10 mouse cellular contexts compared by ENCODE assay signal in the genomic region with DNA sequence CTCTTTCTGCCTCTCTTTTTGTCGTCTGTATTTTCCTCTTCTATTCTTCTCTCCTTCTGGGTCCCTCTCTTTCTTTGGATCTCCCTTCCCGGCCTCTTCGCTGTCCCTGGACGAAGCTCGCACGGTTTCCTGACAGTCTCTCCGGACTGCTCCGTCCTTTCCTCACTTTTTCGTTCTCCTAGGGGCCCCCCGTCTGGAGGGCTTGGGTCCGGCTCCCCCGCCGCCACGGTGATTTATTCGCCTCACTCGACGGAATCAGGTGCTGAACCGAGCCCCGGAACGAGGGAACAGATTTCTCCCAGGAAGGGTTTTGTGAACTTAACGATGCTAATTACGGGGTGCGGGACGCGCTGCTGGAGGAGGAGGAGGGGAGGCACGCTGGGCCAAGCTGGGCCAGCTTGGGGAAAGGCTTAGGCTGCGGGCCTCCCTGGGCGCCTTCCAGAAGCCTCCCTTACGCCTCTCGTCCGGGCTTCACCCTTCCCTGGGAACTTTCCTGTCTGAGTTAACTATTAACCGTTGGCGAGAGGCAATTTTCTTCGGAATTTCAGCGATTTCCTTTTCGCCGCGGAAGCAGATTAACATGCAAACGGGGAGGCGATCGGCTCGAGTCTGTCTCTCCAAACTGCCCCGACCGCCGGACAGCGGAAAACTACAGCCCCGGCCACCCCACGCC. TPM values are rescaled to one million over a fixed set of nuclear protein-coding genes. Genes with fewer than 3 reads are reported as not detected.
A peak's percentile ranks its signal among the peaks of the same experiment; 100 is the strongest.
DNase-seq lines count a peak whose midpoint lies in the region; ATAC-seq and TF ChIP-seq lines count a peak whose summit lies in the region.
"Had no signal": no experiment of that assay in that cellular context is flagged by ENCODE, and none has a peak within 500 bp of the region (broad histone marks: within the 10 kb centered on the region; RNA-seq: fewer than 3 reads in every experiment).

No protein-coding gene starts in this region.

- no peak overlapping the region for H3K9ac ChIP-seq in ES-E14 (ENCODE audit: insufficient read depth, low read depth, low read length, poor library complexity, severe bottlenecking)
- no peak overlapping the region for H3K9ac ChIP-seq in intestine, postnatal 0 days (ENCODE audit: low read depth, low read length)
- H3K9ac ChIP-seq in liver, embryonic 15.5 days, result no peak overlapping the region

- no peak for TF ChIP-seq CTCF in intestine, postnatal 0 days (IDR thresholded peaks at IDR 0.05; ENCODE audit: low read depth)

- no peaks in the 10 kb centered on the region for H3K9me3 ChIP-seq in ES-E14 (ENCODE audit: control insufficient read depth, insufficient read depth, low read depth, low read length)
- H3K9me3 ChIP-seq in intestine, postnatal 0 days (ENCODE audit: control insufficient read depth), result no peaks in the 10 kb centered on the region
- no peaks in the 10 kb centered on the region for H3K9me3 ChIP-seq in liver, embryonic 15.5 days (replicated peaks)

- ATAC-seq in intestine, postnatal 0 days, result no peak
- no peak for ATAC-seq in liver, embryonic 15.5 days (ENCODE audit: insufficient read depth)
- ATAC-seq in activated CD4-positive, CD25-positive, alpha-beta regulatory T cell, adult 4 months, result no peak

- peak overlapping the region; percentile 4 to 28; a peak in 2 of 4 replicates for H3K4me3 ChIP-seq in ES-E14 (ENCODE audit: insufficient read depth in 1 of 2, low read depth in 1 of 2, low read length in 2 of 2, poor library complexity in 1 of 2, severe bottlenecking in 1 of 2)
- peak overlapping the region; percentile 46 for H3K4me3 ChIP-seq in brown adipose tissue, adult 24 weeks (ENCODE audit: insufficient read depth, low read depth, low read length)
- H3K4me3 ChIP-seq in intestine, postnatal 0 days (ENCODE audit: low read depth, low read length), result peak overlapping the region; percentile 32
- peak overlapping the region; percentile 25 for H3K4me3 ChIP-seq in liver, embryonic 15.5 days (replicated peaks)

- peak overlapping the region; percentile 60 for H3K4me2 ChIP-seq in intestine, postnatal 0 days (replicated peaks; ENCODE audit: low read depth)
- peak overlapping the region; percentile 43 for H3K4me2 ChIP-seq in liver, embryonic 15.5 days

- in situ Hi-C loops in ES-E14 (cut with MboI; ENCODE audit: low sequenced_read_pairs in 2 of 2, unreplicated experiment in 2 of 2), result loop anchor here (5.0 to 25.0 kb wide), 4 partner anchors 154 to 496 kb away; partner anchors contain the start of genes Lbx1 (in 2 of the 2) and Tlx1 (in 1 of the 2)

- peaks cover 0 to 7% of the 10 kb centered on the region in 2 experiments; a peak in 1 of 4 replicates for H3K4me1 ChIP-seq in ES-E14 (ENCODE audit: control insufficient read depth in 2 of 2, insufficient read depth in 2 of 2, low read length in 2 of 2, poor library complexity in 1 of 2)
- H3K4me1 ChIP-seq in brown adipose tissue, adult 24 weeks (ENCODE audit: control insufficient read depth, insufficient read depth, insufficient read length, low read length), result no peaks in the 10 kb centered on the region
- no peaks in the 10 kb centered on the region for H3K4me1 ChIP-seq in intestine, postnatal 0 days (replicated peaks; ENCODE audit: control insufficient read depth, insufficient read depth, low read length)
- H3K4me1 ChIP-seq in liver, embryonic 15.5 days (replicated peaks), result no peaks in the 10 kb centered on the region

- under 1% methylated on average over 48 of the region's 48 CpGs for WGBS in intestine, postnatal 0 days
- 2% methylated on average over 48 of the region's 48 CpGs for WGBS in liver, embryonic 15.5 days (ENCODE audit: insufficient replicate concordance)

- H3K27me3 ChIP-seq in intestine, postnatal 0 days (replicated peaks; ENCODE audit: control insufficient read depth, insufficient read depth, low read length), result peaks cover 97% of the 10 kb centered on the region
- H3K27me3 ChIP-seq in liver, embryonic 15.5 days, result peaks cover 100% of the 10 kb centered on the region

- no peak overlapping the region for H3K27ac ChIP-seq in ES-E14 (ENCODE audit: insufficient read depth, low read depth, low read length, poor library complexity, severe bottlenecking)
- peak overlapping the region; percentile 59 for H3K27ac ChIP-seq in brown adipose tissue, adult 24 weeks (replicated peaks; ENCODE audit: low read depth, low read length)
- H3K27ac ChIP-seq in intestine, postnatal 0 days (ENCODE audit: low read depth, low read length), result no peak overlapping the region
- no peak overlapping the region for H3K27ac ChIP-seq in liver, embryonic 15.5 days (replicated peaks)

- DNase-seq in ES-E14 (ENCODE audit: low read depth, low spot score), result no peak
- no peak for DNase-seq in spleen, adult 12 weeks (ENCODE audit: low spot score)
- DNase-seq in urinary bladder, postnatal 25 days (ENCODE audit: low spot score), result no peak
- DNase-seq: adrenal gland, postnatal 36 days; right cerebral cortex, postnatal 25 days had no signal

- no peaks in the 10 kb centered on the region for H3K36me3 ChIP-seq in ES-E14 (ENCODE audit: control insufficient read depth, insufficient read depth, low read length, poor library complexity, severe bottlenecking)
- no peaks in the 10 kb centered on the region for H3K36me3 ChIP-seq in intestine, postnatal 0 days (ENCODE audit: control insufficient read depth, insufficient read depth)
- no peaks in the 10 kb centered on the region for H3K36me3 ChIP-seq in liver, embryonic 15.5 days (replicated peaks)

TF ChIP-seq in ES-E14, 5 proteins besides CTCF, POLR2A, EP300 and RAD21:
- TF ChIP-seq HCFC1 (IDR thresholded peaks at IDR 0.05; ENCODE audit: borderline replicate concordance, insufficient read depth, low read length), result no peak
- TF ChIP-seq CHD2 (IDR thresholded peaks at IDR 0.05; ENCODE audit: low read depth, low read length), result no peak
- TF ChIP-seq MAFK (IDR thresholded peaks at IDR 0.05; ENCODE audit: insufficient read depth, low read depth, low read length), result no peak
- TF ChIP-seq ZC3H11A (IDR thresholded peaks at IDR 0.05; ENCODE audit: borderline replicate concordance, low read depth, low read length), result no peak
- TF ChIP-seq ZNF384 (IDR thresholded peaks at IDR 0.05; ENCODE audit: low read depth, low read length), result no peak

RNA-seq across cellular contexts. Expression of gene Pax2, which starts 14.6 kb away (rescaled TPM):
- total RNA-seq in ES-E14 (2012; rRNA removed), result 0.11 TPM in 1 of 2 replicates, not detected in the other
- polyA plus RNA-seq in brown adipose tissue, adult 24 weeks (2012; ENCODE audit: insufficient read depth, insufficient read length, missing spikeins), result not detected in 2 replicates
- polyA plus RNA-seq in intestine, postnatal 0 days (2015; fragmentation: Nextera tagmentation; extraction: Ambion mirVana), result not detected in 2 replicates
- polyA plus RNA-seq in liver, embryonic 15.5 days (2015; fragmentation: Nextera tagmentation; extraction: Ambion mirVana), result not detected in 2 replicates
- not detected for polyA plus RNA-seq in activated CD4-positive, CD25-positive, alpha-beta regulatory T cell, adult 4 months (2017; shearing (Covaris generic))
- total RNA-seq: adrenal gland, postnatal 36 days; heart, postnatal 36 days had no signal
